Mouse (Mus musculus) myocyte (in vitro differentiated cells): Measurements from ENCODE around the gene Gm21964. TPM values are rescaled to one million over a fixed set of nuclear protein-coding genes. Genes with fewer than 3 reads are reported as not detected.

Experiments
- H3K27me3 ChIP-seq: one replicate; pipeline ENCODE4 v1.6.1; 2011; ENCODE audit not compliant: control insufficient read depth, insufficient read depth, insufficient read length
- H3K36me3 ChIP-seq: one replicate; pipeline ENCODE4 v1.6.1; 2011; ENCODE audit not compliant: control insufficient read depth, insufficient read depth
- H3K4me2 ChIP-seq: one replicate; pipeline ENCODE4 v1.6.1; 2011; ENCODE audit warnings: low read depth, control low read depth
- H3K4me3 ChIP-seq: one replicate; pipeline ENCODE4 v1.5.1; 2011; ENCODE audit warnings: mild to moderate bottlenecking, control low read depth, moderate library complexity
- H3K79me2 ChIP-seq: one replicate; pipeline ENCODE4 v1.6.1; 2011; ENCODE audit not compliant: control insufficient read depth, insufficient read depth
- H3ac ChIP-seq: one replicate; pipeline ENCODE4 v1.6.1; 2011; ENCODE audit not compliant: control insufficient read depth, insufficient read length
- CEBPB ChIP-seq: IDR thresholded peaks from 2 replicates; pipeline ENCODE4 v1.6.1; 2011; ENCODE audit warnings: mild to moderate bottlenecking, moderate library complexity; ENCODE audit not compliant: poor library complexity, insufficient read depth, severe bottlenecking
- E2F4 ChIP-seq: IDR thresholded peaks from one replicate; pipeline ENCODE4 v1.6.1; 2011; ENCODE audit warnings: mild to moderate bottlenecking, control low read depth, moderate library complexity; ENCODE audit not compliant: insufficient read depth
- MAX ChIP-seq: IDR thresholded peaks from one replicate; pipeline ENCODE4 v1.6.1; 2011; ENCODE audit warnings: low read depth, mild to moderate bottlenecking, control low read depth
- MYOD1 ChIP-seq, 3 experiments: IDR thresholded peaks; one replicate each; pipeline ENCODE4 v1.6.1; 2011; ENCODE audit warnings: control low read depth in 2 of 3, low read depth in 2 of 3, mild to moderate bottlenecking in 2 of 3, moderate library complexity in 1 of 3; ENCODE audit not compliant: insufficient read length in 2 of 3, control insufficient read depth in 1 of 3
- MYOG ChIP-seq, 3 experiments: IDR thresholded peaks; one replicate each; pipeline ENCODE4 v1.6.1; 2011; ENCODE audit warnings: control low read depth in 2 of 3, low read depth in 2 of 3, mild to moderate bottlenecking in 2 of 3; ENCODE audit not compliant: insufficient read length in 2 of 3, control insufficient read depth in 1 of 3, insufficient read depth in 1 of 3
- POLR2A ChIP-seq: IDR thresholded peaks from one replicate; pipeline ENCODE4 v1.6.1; 2011; ENCODE audit warnings: low read depth, mild to moderate bottlenecking, control low read depth, moderate library complexity; ENCODE audit not compliant: insufficient read length
- POLR2AphosphoS2 ChIP-seq: IDR thresholded peaks from one replicate; pipeline ENCODE4 v1.6.1; 2011; ENCODE audit warnings: low read depth, control low read depth; ENCODE audit not compliant: insufficient read length
- REST ChIP-seq: IDR thresholded peaks from one replicate; pipeline ENCODE4 v1.6.1; 2011; ENCODE audit warnings: mild to moderate bottlenecking, control low read depth, moderate library complexity; ENCODE audit not compliant: insufficient read depth, insufficient read length
- SRF ChIP-seq: IDR thresholded peaks from one replicate; pipeline ENCODE4 v1.6.1; 2011; ENCODE audit warnings: low read depth; ENCODE audit not compliant: control insufficient read depth, insufficient read length
- TCF12 ChIP-seq: IDR thresholded peaks from one replicate; pipeline ENCODE4 v1.6.1; 2011; ENCODE audit warnings: mild to moderate bottlenecking, control low read depth; ENCODE audit not compliant: poor library complexity, insufficient read depth, severe bottlenecking
- TCF3 ChIP-seq: IDR thresholded peaks from one replicate; pipeline ENCODE4 v1.6.1; 2011; ENCODE audit warnings: low read depth, control low read depth; ENCODE audit not compliant: insufficient read length
- USF1 ChIP-seq: IDR thresholded peaks from one replicate; pipeline ENCODE4 v1.6.1; 2011; ENCODE audit warnings: low read depth, mild to moderate bottlenecking, control low read depth, moderate library complexity
- polyA plus RNA-seq: library from polyadenylated mRNA; unstranded; fragments of >200 nt; fragmentation: generic; extraction: Trizol; gene quantifications from one replicate; pipeline ENCODE4 v1.2.1, GENCODE M21; 2012; ENCODE audit warnings: missing spikeins

The Gm21964 gene
- polyA plus RNA-seq = not detected

DNA sequence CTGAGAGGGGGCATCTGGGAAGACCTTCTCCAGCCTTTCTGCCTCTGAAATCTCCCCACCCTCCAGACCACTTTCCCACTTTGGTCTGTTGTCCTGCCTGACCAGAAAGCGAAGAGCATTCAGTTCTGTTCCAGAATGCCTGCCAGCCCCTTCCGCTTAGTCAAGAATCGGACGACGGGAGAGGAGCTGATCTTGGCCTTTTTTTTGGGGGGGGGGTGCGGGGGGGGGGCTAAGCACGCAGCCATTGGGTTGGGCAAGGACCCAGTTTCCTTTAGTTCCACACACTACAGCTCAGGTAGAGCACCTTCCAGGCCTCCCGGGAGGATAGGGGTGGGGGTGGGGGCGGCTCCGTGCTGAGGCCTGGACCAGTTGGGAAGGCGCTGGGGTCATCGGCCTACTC, at the start of gene Gm21964:
TSS of gene Gm21964 (plus strand) at position 301 of the 400 bp plus-strand sequence.
- no peak for TF ChIP-seq MYOG (IDR thresholded peaks at IDR 0.05; ENCODE audit: control insufficient read depth in 1 of 3, insufficient read depth in 1 of 3, insufficient read length in 2 of 3, low read depth in 2 of 3)
- no peak for TF ChIP-seq MAX
- no peak for TF ChIP-seq SRF
- no peak for TF ChIP-seq CEBPB
- no peak for TF ChIP-seq E2F4
- no peak for TF ChIP-seq REST
- no peak for TF ChIP-seq TCF12
- no peak for TF ChIP-seq POLR2A
- no peak for TF ChIP-seq USF1
- no peak for TF ChIP-seq POLR2AphosphoS2
- no peak for TF ChIP-seq MYOD1 (IDR thresholded peaks at IDR 0.05; ENCODE audit: control insufficient read depth in 1 of 3, insufficient read length in 2 of 3, low read depth in 2 of 3)
- no peak for TF ChIP-seq TCF3
- Histone ChIP-seq H3ac (no peak within 1 kb of the TSS), H3K4me2 (no peak within 1 kb of the TSS), H3K79me2 (no peaks in the 10 kb centered on the region), H3K27me3 (no peaks in the 10 kb centered on the region), H3K4me3 (no peak within 1 kb of the TSS), H3K36me3 (no peaks in the 10 kb centered on the region)

GRCm38 (mm10) chr8:110051208-110051607, 49.8 kb upstream of the Gm21964 start:
- Histone ChIP-seq H3K27me3 (peaks cover 15% of the 10 kb centered on the region), H3K36me3 (no peaks in the 10 kb centered on the region), H3K79me2 (no peaks in the 10 kb centered on the region), H3K4me2 (no peak overlapping the region), H3ac (no peak overlapping the region), H3K4me3 (no peak overlapping the region)
- TF ChIP-seq USF1 (no peak), TCF12 (no peak), REST (no peak), E2F4 (no peak), MYOG (IDR thresholded peaks at IDR 0.05; ENCODE audit: control insufficient read depth in 1 of 3, insufficient read depth in 1 of 3, insufficient read length in 2 of 3, low read depth in 2 of 3) (no peak), POLR2A (no peak), SRF (no peak), TCF3 (no peak), MYOD1 (IDR thresholded peaks at IDR 0.05; ENCODE audit: control insufficient read depth in 1 of 3, insufficient read length in 2 of 3, low read depth in 2 of 3) (no peak), POLR2AphosphoS2 (no peak), CEBPB (no peak), MAX (no peak)

GRCm38 (mm10) chr8:110058207-110058606, 42.8 kb upstream of the Gm21964 start:
- H3K4me2 ChIP-seq = no peak overlapping the region
- H3K79me2 ChIP-seq = no peaks in the 10 kb centered on the region
- H3ac ChIP-seq = no peak overlapping the region
- TF ChIP-seq MAX = no peak
- H3K36me3 ChIP-seq = no peaks in the 10 kb centered on the region
- peaks cover 13% of the 10 kb centered on the region for H3K27me3 ChIP-seq
- H3K4me3 ChIP-seq = no peak overlapping the region

GRCm38 (mm10) chr8:110064161-110064560, 36.8 kb upstream of the Gm21964 start:
- Histone ChIP-seq H3K4me2 (no peak overlapping the region), H3K4me3 (no peak overlapping the region), H3K79me2 (no peaks in the 10 kb centered on the region), H3K36me3 (no peaks in the 10 kb centered on the region), H3K27me3 (no peaks in the 10 kb centered on the region), H3ac (no peak overlapping the region)
- TF ChIP-seq REST = no peak

DNA sequence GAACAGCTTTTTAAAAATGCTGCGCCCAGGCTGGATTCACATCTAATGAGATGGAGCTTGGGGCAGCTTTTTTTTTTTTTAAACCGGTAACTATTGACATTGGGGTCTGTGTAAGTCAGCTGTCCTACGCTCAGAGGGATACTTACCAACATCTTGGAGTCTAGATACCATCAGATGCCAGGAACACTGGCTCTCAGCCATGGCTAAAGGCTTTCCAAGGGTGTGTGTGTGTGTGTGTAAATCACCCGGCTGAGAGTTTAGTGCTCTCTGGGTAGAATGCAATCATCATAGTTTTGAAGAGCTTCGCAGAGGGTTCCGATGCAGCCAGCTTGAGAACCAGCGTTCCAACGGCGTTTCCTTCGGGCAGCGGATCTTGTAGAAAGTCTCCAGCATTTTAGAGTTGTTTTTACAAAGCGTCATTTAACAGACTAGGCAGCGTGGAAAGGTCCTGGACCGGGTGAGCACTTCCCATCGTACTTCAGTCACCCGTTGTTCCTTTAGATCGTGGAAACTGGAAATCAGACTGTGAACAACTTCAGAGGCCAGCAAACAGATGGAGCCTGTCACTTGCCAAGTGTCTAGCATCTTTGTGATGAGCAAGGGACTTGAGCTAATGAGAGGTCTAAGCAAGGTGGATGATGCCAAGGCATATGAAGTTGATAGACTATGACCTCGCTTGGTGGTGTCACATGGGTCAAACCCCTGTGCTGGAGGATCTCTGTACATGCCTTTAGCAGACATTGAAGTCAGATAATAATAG, 36.2 kb upstream of the Gm21964 start:
- Histone ChIP-seq H3ac (no peak overlapping the region), H3K79me2 (no peaks in the 10 kb centered on the region), H3K4me2 (no peak overlapping the region), H3K4me3 (no peak overlapping the region), H3K36me3 (no peaks in the 10 kb centered on the region), H3K27me3 (no peaks in the 10 kb centered on the region)
- TF ChIP-seq MAX (no peak), SRF (no peak)

- Histone ChIP-seq H3K27me3 (no peaks in the 10 kb centered on the region), H3K79me2 (no peaks in the 10 kb centered on the region), H3K4me3 (no peak overlapping the region), H3K36me3 (no peaks in the 10 kb centered on the region), H3ac (no peak overlapping the region), H3K4me2 (no peak overlapping the region)
- TF ChIP-seq USF1 (no peak), MAX (no peak), REST (no peak), TCF3 (no peak), TCF12 (no peak), POLR2AphosphoS2 (no peak), SRF (no peak), MYOD1 (IDR thresholded peaks at IDR 0.05; ENCODE audit: control insufficient read depth in 1 of 3, insufficient read length in 2 of 3, low read depth in 2 of 3) (no peak), POLR2A (no peak), E2F4 (no peak), CEBPB (no peak), MYOG (IDR thresholded peaks at IDR 0.05; ENCODE audit: control insufficient read depth in 1 of 3, insufficient read depth in 1 of 3, insufficient read length in 2 of 3, low read depth in 2 of 3) (no peak)
Measured at GRCm38 (mm10) chr8:110065676-110066075, 35.3 kb upstream of the Gm21964 start.
